Mouse (Mus musculus): ENCODE data around the gene Grk5.

DNA sequence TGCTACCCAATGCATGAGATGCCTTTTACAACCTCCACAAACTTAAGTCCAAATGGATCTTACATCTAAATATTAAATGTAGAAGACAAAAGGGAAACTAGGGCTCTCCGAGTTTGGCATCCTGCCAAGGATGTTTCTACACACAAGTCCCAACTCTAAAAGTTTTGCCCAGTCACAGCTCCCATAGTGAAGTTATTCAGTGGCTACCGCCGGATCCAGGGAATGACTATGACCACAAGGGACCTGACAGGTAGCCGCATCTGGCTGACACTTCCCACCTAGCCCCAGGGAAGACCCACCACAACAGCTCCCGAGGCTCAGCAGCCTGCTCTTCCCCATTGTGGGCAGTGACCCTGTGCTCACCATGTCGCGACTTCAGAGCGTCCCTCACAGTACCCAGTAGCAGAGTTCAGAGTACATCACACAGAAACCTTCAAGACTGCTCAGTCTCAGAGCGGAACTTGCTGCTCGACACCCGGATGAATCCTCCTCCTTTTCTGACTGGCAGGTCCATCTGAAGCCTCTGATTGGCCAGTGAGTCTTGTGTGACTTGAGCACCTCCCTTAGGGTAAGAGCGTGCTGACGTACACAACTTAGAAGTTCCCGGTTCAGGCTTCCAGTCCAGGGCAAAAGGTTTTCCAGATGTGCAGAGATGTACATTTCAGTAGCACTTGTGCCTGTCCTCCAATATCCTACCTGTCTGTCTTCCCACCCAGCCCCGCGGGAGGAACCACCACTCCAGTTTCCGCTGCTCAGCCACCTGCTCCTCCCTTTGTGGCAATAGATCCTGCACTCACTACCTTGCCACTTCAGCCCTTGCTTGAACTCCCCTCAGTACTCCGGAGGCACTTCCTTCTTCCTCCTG is 251.0 kb downstream of the Grk5 start, which contains the start of gene Zfp950:
- TF ChIP-seq CTCF (IDR thresholded peaks at IDR 0.05; ENCODE audit: low read depth), result no peak
- no peak for TF ChIP-seq EP300 (IDR thresholded peaks at IDR 0.05; ENCODE audit: low read depth)
